15 mouse cellular contexts compared by ENCODE assay signal in genomic region chr14:115240621-115241373, GRCm38 (mm10).
"Had no signal": no experiment of that assay in that cellular context is flagged by ENCODE, and none has a peak within 500 bp of the region (broad histone marks: within the 10 kb centered on the region; RNA-seq: fewer than 3 reads in every experiment).

No protein-coding gene starts in this region.

- H3K36me3 ChIP-seq: limb, embryonic 12.5 days; liver, embryonic 13.5 days; lung, embryonic 15.5 days; neural tube, embryonic 13.5 days; stomach, embryonic 15.5 days had no signal

- H3K9ac ChIP-seq: limb, embryonic 12.5 days; liver, embryonic 13.5 days; liver, postnatal 0 days; lung, embryonic 15.5 days; neural tube, embryonic 13.5 days; stomach, embryonic 15.5 days had no signal

- H3K9me3 ChIP-seq: limb, embryonic 12.5 days; liver, embryonic 13.5 days; lung, embryonic 15.5 days; neural tube, embryonic 13.5 days; stomach, embryonic 15.5 days had no signal

- H3K4me2 ChIP-seq: limb, embryonic 12.5 days; liver, embryonic 13.5 days; lung, embryonic 15.5 days; neural tube, embryonic 13.5 days; stomach, embryonic 15.5 days had no signal

- H3K27ac ChIP-seq: kidney, postnatal 0 days; limb, embryonic 12.5 days; liver, embryonic 13.5 days; lung, embryonic 15.5 days; macrophage; neural tube, embryonic 13.5 days; stomach, embryonic 15.5 days had no signal

- ATAC-seq: liver, postnatal 0 days had no signal

- H3K4me1 ChIP-seq: limb, embryonic 12.5 days; liver, embryonic 13.5 days; lung, embryonic 15.5 days; neural tube, embryonic 13.5 days; stomach, embryonic 15.5 days had no signal

- H3K27me3 ChIP-seq: limb, embryonic 12.5 days; liver, embryonic 13.5 days; lung, embryonic 15.5 days; neural tube, embryonic 13.5 days; stomach, embryonic 15.5 days had no signal

- DNase-seq: kidney, adult 9 months; kidney, postnatal 36 days; layer of hippocampus, adult 9-11 months; liver; liver, embryonic 13.5 days; liver, postnatal 0 days; lung, postnatal 14 days; right cerebral cortex, postnatal 14 days; thymus, postnatal 4 days had no signal

- H3K4me3 ChIP-seq: limb, embryonic 12.5 days; liver, embryonic 13.5 days; lung, embryonic 15.5 days; neural tube, embryonic 13.5 days; stomach, embryonic 15.5 days had no signal
